10 mouse cellular contexts compared by ENCODE assay signal in genomic region chr10:83080275-83080741, GRCm38 (mm10).
DNase-seq lines count a peak whose midpoint lies in the region; ATAC-seq lines count a peak whose summit lies in the region.
"Had no signal": no experiment of that assay in that cellular context is flagged by ENCODE, and none has a peak within 500 bp of the region (broad histone marks: within the 10 kb centered on the region; RNA-seq: fewer than 3 reads in every experiment).

No protein-coding gene starts in this region.

- WGBS in midbrain, embryonic 10.5 days = 52% methylated on average over 12 of the region's 12 CpGs
- WGBS in midbrain, embryonic 14.5 days = 39% methylated on average over 12 of the region's 12 CpGs
- WGBS in heart, embryonic 14.5 days = 31% methylated on average over 12 of the region's 12 CpGs
- 13% methylated on average over 12 of the region's 12 CpGs for WGBS in liver, embryonic 15.5 days (ENCODE audit: insufficient replicate concordance)
- 49% methylated on average over 12 of the region's 12 CpGs for WGBS in stomach, embryonic 15.5 days

- ATAC-seq in midbrain, embryonic 14.5 days (ENCODE audit: low FRiP score, low TSS enrichment) = no peak
- ATAC-seq in heart, embryonic 14.5 days (ENCODE audit: insufficient number of reproducible peaks, insufficient read depth, low FRiP score, low read depth) = peak; percentile 47
- peak; percentile 90 for ATAC-seq in liver, embryonic 15.5 days (ENCODE audit: insufficient read depth)
- peak; percentile 47; the same call in 1 of the 2 replicates for ATAC-seq in stomach, embryonic 15.5 days (ENCODE audit: insufficient read depth, low FRiP score, low read depth)

- no peaks in the 10 kb centered on the region for H3K36me3 ChIP-seq in midbrain, embryonic 10.5 days
- no peaks in the 10 kb centered on the region for H3K36me3 ChIP-seq in midbrain, embryonic 14.5 days (ENCODE audit: control insufficient read depth, insufficient read depth, low read length)
- H3K36me3 ChIP-seq in heart, embryonic 14.5 days (ENCODE audit: control insufficient read depth, insufficient read depth, low read length) = no peaks in the 10 kb centered on the region
- H3K36me3 ChIP-seq in liver, embryonic 15.5 days (replicated peaks) = no peaks in the 10 kb centered on the region
- H3K36me3 ChIP-seq in stomach, embryonic 15.5 days = no peaks in the 10 kb centered on the region

- H3K9me3 ChIP-seq in midbrain, embryonic 10.5 days (replicated peaks) = no peaks in the 10 kb centered on the region
- H3K9me3 ChIP-seq in midbrain, embryonic 14.5 days (ENCODE audit: control insufficient read depth, low read length) = no peaks in the 10 kb centered on the region
- H3K9me3 ChIP-seq in heart, embryonic 14.5 days (ENCODE audit: control insufficient read depth, low read length) = no peaks in the 10 kb centered on the region
- H3K9me3 ChIP-seq in liver, embryonic 15.5 days (replicated peaks) = no peaks in the 10 kb centered on the region
- no peaks in the 10 kb centered on the region for H3K9me3 ChIP-seq in stomach, embryonic 15.5 days

- H3K9ac ChIP-seq in midbrain, embryonic 14.5 days (replicated peaks; ENCODE audit: low read length) = no peak overlapping the region
- peak overlapping the region; percentile 18; the same call in 1 of the 2 replicates for H3K9ac ChIP-seq in heart, embryonic 14.5 days (ENCODE audit: low read length)
- H3K9ac ChIP-seq in liver, embryonic 15.5 days = 0 out of 2 replicates have a peak overlapping the region, but pooled peaks have one; percentile 6
- H3K9ac ChIP-seq in stomach, embryonic 15.5 days = no peak overlapping the region

- peak; percentile 38 for DNase-seq in midbrain, embryonic 10.5 days (ENCODE audit: low spot score)
- DNase-seq in midbrain, embryonic 14.5 days = no peak
- DNase-seq in adrenal gland, adult (ENCODE audit: inconsistent age in 2 of 2, low spot score in 1 of 2) = no peak
- no peak for DNase-seq in urinary bladder, postnatal 25 days (ENCODE audit: low spot score)
- no peak for DNase-seq in frontal cortex, adult 2 months (ENCODE audit: extremely low spot score in 1 of 2, low spot score in 1 of 2)
- DNase-seq: gastrocnemius, adult 2 months had no signal

- H3K27me3 ChIP-seq in midbrain, embryonic 10.5 days (ENCODE audit: low read depth, poor library complexity, severe bottlenecking) = no peaks in the 10 kb centered on the region
- no peaks in the 10 kb centered on the region for H3K27me3 ChIP-seq in midbrain, embryonic 14.5 days (ENCODE audit: control insufficient read depth, insufficient read depth, low read length)
- H3K27me3 ChIP-seq in heart, embryonic 14.5 days (ENCODE audit: control insufficient read depth, insufficient read depth, low read length) = no peaks in the 10 kb centered on the region
- no peaks in the 10 kb centered on the region for H3K27me3 ChIP-seq in liver, embryonic 15.5 days
- H3K27me3 ChIP-seq in stomach, embryonic 15.5 days (replicated peaks) = no peaks in the 10 kb centered on the region

- no peak overlapping the region for H3K4me3 ChIP-seq in midbrain, embryonic 10.5 days
- H3K4me3 ChIP-seq in midbrain, embryonic 14.5 days (replicated peaks; ENCODE audit: low read depth, low read length) = no peak overlapping the region
- no peak overlapping the region for H3K4me3 ChIP-seq in heart, embryonic 14.5 days (ENCODE audit: control insufficient read depth in 1 of 2, insufficient read depth in 1 of 2, low read depth in 1 of 2, low read length in 2 of 2)
- H3K4me3 ChIP-seq in liver, embryonic 15.5 days (replicated peaks) = 0 out of 2 replicates have a peak overlapping the region, but pooled peaks have one; percentile 2
- H3K4me3 ChIP-seq in stomach, embryonic 15.5 days (replicated peaks) = no peak overlapping the region
- H3K4me3 ChIP-seq: gastrocnemius, adult 2 months; myocyte had no signal

- 0 out of 2 replicates have a peak overlapping the region, but pooled peaks have one; percentile 59 for H3K27ac ChIP-seq in midbrain, embryonic 10.5 days (replicated peaks)
- H3K27ac ChIP-seq in midbrain, embryonic 14.5 days (replicated peaks; ENCODE audit: low read depth, low read length) = no peak overlapping the region
- peak overlapping the region; percentile 70 to 84 for H3K27ac ChIP-seq in heart, embryonic 14.5 days (replicated peaks in 1 of 2; ENCODE audit: control insufficient read depth in 1 of 2, insufficient read depth in 1 of 2, low read depth in 2 of 2, low read length in 2 of 2)
- peak overlapping the region; percentile 48 for H3K27ac ChIP-seq in liver, embryonic 15.5 days (replicated peaks)
- no peak overlapping the region for H3K27ac ChIP-seq in stomach, embryonic 15.5 days
- H3K27ac ChIP-seq: gastrocnemius, adult 2 months had no signal

- H3K4me2 ChIP-seq in midbrain, embryonic 14.5 days (ENCODE audit: low read length) = no peak overlapping the region
- H3K4me2 ChIP-seq in heart, embryonic 14.5 days (ENCODE audit: low read length) = peak overlapping the region; percentile 5
- H3K4me2 ChIP-seq in liver, embryonic 15.5 days = peak overlapping the region; percentile 50
- H3K4me2 ChIP-seq in stomach, embryonic 15.5 days = no peak overlapping the region

- H3K4me1 ChIP-seq in midbrain, embryonic 10.5 days = peaks cover 45% of the 10 kb centered on the region
- peaks cover 32% of the 10 kb centered on the region for H3K4me1 ChIP-seq in midbrain, embryonic 14.5 days (ENCODE audit: control insufficient read depth, insufficient read depth, low read length)
- peaks cover 56 to 64% of the 10 kb centered on the region in 2 experiments for H3K4me1 ChIP-seq in heart, embryonic 14.5 days (ENCODE audit: control insufficient read depth in 2 of 2, insufficient read depth in 2 of 2, low read length in 2 of 2)
- H3K4me1 ChIP-seq in liver, embryonic 15.5 days (replicated peaks) = peaks cover 63% of the 10 kb centered on the region
- H3K4me1 ChIP-seq in stomach, embryonic 15.5 days = 0 out of 2 replicates have a peak, but pooled peaks cover 12% of the 10 kb centered on the region

Comparison
In these comparisons a context has a peak if more than half of its experiments do, and no peak if none do; other contexts are left out.
1. H3K27ac ChIP-seq: peak in midbrain, embryonic 10.5 days (single experiment), heart, embryonic 14.5 days (2 of 2) and liver, embryonic 15.5 days (single experiment); none in midbrain, embryonic 14.5 days (single experiment) and stomach, embryonic 15.5 days (single experiment).
2. H3K4me2 ChIP-seq: peak in heart, embryonic 14.5 days (single experiment) and liver, embryonic 15.5 days (single experiment); none in midbrain, embryonic 14.5 days (single experiment) and stomach, embryonic 15.5 days (single experiment).
3. H3K9ac ChIP-seq: peak in heart, embryonic 14.5 days (single experiment) and liver, embryonic 15.5 days (single experiment); none in midbrain, embryonic 14.5 days (single experiment) and stomach, embryonic 15.5 days (single experiment).